Mouse (Mus musculus): ENCODE measurements around the gene Afg1l. TPM values are rescaled to one million over a fixed set of nuclear protein-coding genes. Genes with fewer than 3 reads are reported as not detected.

Afg1l gene
- polyA plus RNA-seq, 1 experiment from 2014 or later = 5.9 TPM

- H3K27ac ChIP-seq (replicated peaks; ENCODE audit: low read depth, low read length) = no peak overlapping the region
- ATAC-seq (ENCODE audit: insufficient number of reproducible peaks, low FRiP score, low TSS enrichment, low read depth) = no peak
- 31% methylated on average over 5 of the region's 5 CpGs for WGBS
- H3K4me3 ChIP-seq (ENCODE audit: low read depth, low read length) = no peak overlapping the region
- no peak for DNase-seq (ENCODE audit: low spot score)
- H3K9me3 ChIP-seq (ENCODE audit: control insufficient read depth, low read length) = no peaks in the 10 kb centered on the region
- H3K9ac ChIP-seq (ENCODE audit: low read length) = no peak overlapping the region; the same call in 1 of the 2 replicates
- no peaks in the 10 kb centered on the region for H3K27me3 ChIP-seq (ENCODE audit: control insufficient read depth, insufficient read depth, low read length)
- no peaks in the 10 kb centered on the region for H3K36me3 ChIP-seq (ENCODE audit: control insufficient read depth, insufficient read depth, low read length)
- no peaks in the 10 kb centered on the region for H3K4me1 ChIP-seq (ENCODE audit: control insufficient read depth, insufficient read depth, low read length)
- H3K4me2 ChIP-seq (ENCODE audit: low read depth, severe bottlenecking) = no peak overlapping the region
These were observed 14.1 kb downstream of the Afg1l start for GRCm38 (mm10) chr10:42464224-42464623.

- Histone ChIP-seq H3K4me1 (ENCODE audit: control insufficient read depth, insufficient read depth, low read length) (no peaks in the 10 kb centered on the region), H3K9me3 (ENCODE audit: control insufficient read depth, low read length) (no peaks in the 10 kb centered on the region), H3K9ac (ENCODE audit: low read length) (no peak overlapping the region), H3K4me3 (ENCODE audit: low read depth, low read length) (no peak overlapping the region), H3K36me3 (ENCODE audit: control insufficient read depth, insufficient read depth, low read length) (no peaks in the 10 kb centered on the region; the same call in 1 of the 2 replicates), H3K27me3 (ENCODE audit: control insufficient read depth, insufficient read depth, low read length) (no peaks in the 10 kb centered on the region), H3K4me2 (ENCODE audit: low read depth, severe bottlenecking) (no peak overlapping the region), H3K27ac (replicated peaks; ENCODE audit: low read depth, low read length) (no peak overlapping the region)
- 80% methylated on average over 9 of the region's 9 CpGs for WGBS
- DNase-seq (ENCODE audit: low spot score) (no peak), ATAC-seq (ENCODE audit: insufficient number of reproducible peaks, low FRiP score, low TSS enrichment, low read depth) (no peak)
These were observed 20.7 kb downstream of the Afg1l start for GRCm38 (mm10) chr10:42457557-42458191.

- 83% methylated on average over 5 of the region's 5 CpGs for WGBS
- H3K36me3 ChIP-seq (ENCODE audit: control insufficient read depth, insufficient read depth, low read length) = no peaks in the 10 kb centered on the region; the same call in 1 of the 2 replicates
- H3K4me1 ChIP-seq (ENCODE audit: control insufficient read depth, insufficient read depth, low read length) = no peaks in the 10 kb centered on the region
- H3K9me3 ChIP-seq (ENCODE audit: control insufficient read depth, low read length) = no peaks in the 10 kb centered on the region
- DNase-seq (ENCODE audit: low spot score) = no peak
- H3K27me3 ChIP-seq (ENCODE audit: control insufficient read depth, insufficient read depth, low read length) = no peaks in the 10 kb centered on the region
- no peak overlapping the region for H3K9ac ChIP-seq (ENCODE audit: low read length)
- no peak overlapping the region for H3K4me2 ChIP-seq (ENCODE audit: low read depth, severe bottlenecking)
- ATAC-seq (ENCODE audit: insufficient number of reproducible peaks, low FRiP score, low TSS enrichment, low read depth) = no peak
- no peak overlapping the region for H3K27ac ChIP-seq (replicated peaks; ENCODE audit: low read depth, low read length)
- H3K4me3 ChIP-seq (ENCODE audit: low read depth, low read length) = no peak overlapping the region
These were observed 22.4 kb downstream of the Afg1l start for GRCm38 (mm10) chr10:42455981-42456380.

- no peak overlapping the region for H3K4me2 ChIP-seq (ENCODE audit: low read depth, severe bottlenecking)
- no peak overlapping the region for H3K9ac ChIP-seq (ENCODE audit: low read length)
- ATAC-seq (ENCODE audit: insufficient number of reproducible peaks, low FRiP score, low TSS enrichment, low read depth) (no peak), DNase-seq (ENCODE audit: low spot score) (no peak)
- no peaks in the 10 kb centered on the region for H3K9me3 ChIP-seq (ENCODE audit: control insufficient read depth, low read length)
- no peaks in the 10 kb centered on the region for H3K27me3 ChIP-seq (ENCODE audit: control insufficient read depth, insufficient read depth, low read length)
- no peaks in the 10 kb centered on the region; the same call in 1 of the 2 replicates for H3K36me3 ChIP-seq (ENCODE audit: control insufficient read depth, insufficient read depth, low read length)
- H3K4me3 ChIP-seq (ENCODE audit: low read depth, low read length) = no peak overlapping the region
- WGBS = 84% methylated on average over 6 of the region's 6 CpGs
- no peak overlapping the region for H3K27ac ChIP-seq (replicated peaks; ENCODE audit: low read depth, low read length)
- no peaks in the 10 kb centered on the region for H3K4me1 ChIP-seq (ENCODE audit: control insufficient read depth, insufficient read depth, low read length)
These were observed 23.7 kb downstream of the Afg1l start for GRCm38 (mm10) chr10:42454690-42455089.

GRCm38 (mm10) chr10:42454266-42454665 lies 24.1 kb downstream of the Afg1l start:
- Histone ChIP-seq H3K9ac (ENCODE audit: low read length) (no peak overlapping the region), H3K27me3 (ENCODE audit: control insufficient read depth, insufficient read depth, low read length) (no peaks in the 10 kb centered on the region), H3K4me3 (ENCODE audit: low read depth, low read length) (no peak overlapping the region), H3K4me2 (ENCODE audit: low read depth, severe bottlenecking) (no peak overlapping the region), H3K4me1 (ENCODE audit: control insufficient read depth, insufficient read depth, low read length) (no peaks in the 10 kb centered on the region), H3K36me3 (ENCODE audit: control insufficient read depth, insufficient read depth, low read length) (no peaks in the 10 kb centered on the region; the same call in 1 of the 2 replicates), H3K9me3 (ENCODE audit: control insufficient read depth, low read length) (no peaks in the 10 kb centered on the region), H3K27ac (replicated peaks; ENCODE audit: low read depth, low read length) (no peak overlapping the region)
- DNase-seq (ENCODE audit: low spot score) (no peak), ATAC-seq (ENCODE audit: insufficient number of reproducible peaks, low FRiP score, low TSS enrichment, low read depth) (no peak)
- 75% methylated on average over 11 of the region's 11 CpGs for WGBS

- no peaks in the 10 kb centered on the region; the same call in 1 of the 2 replicates for H3K36me3 ChIP-seq (ENCODE audit: control insufficient read depth, insufficient read depth, low read length)
- WGBS = 67% methylated on average over 3 of the region's 4 CpGs
These were observed 28.7 kb downstream of the Afg1l start for GRCm38 (mm10) chr10:42449672-42450071.

GRCm38 (mm10) chr10:42448371-42448770 lies 30.0 kb downstream of the Afg1l start:
- Histone ChIP-seq H3K27me3 (ENCODE audit: control insufficient read depth, insufficient read depth, low read length) (no peaks in the 10 kb centered on the region), H3K4me1 (ENCODE audit: control insufficient read depth, insufficient read depth, low read length) (no peaks in the 10 kb centered on the region), H3K36me3 (ENCODE audit: control insufficient read depth, insufficient read depth, low read length) (no peaks in the 10 kb centered on the region; the same call in 1 of the 2 replicates), H3K27ac (replicated peaks; ENCODE audit: low read depth, low read length) (no peak overlapping the region), H3K9ac (ENCODE audit: low read length) (no peak overlapping the region), H3K4me3 (ENCODE audit: low read depth, low read length) (no peak overlapping the region), H3K9me3 (ENCODE audit: control insufficient read depth, low read length) (no peaks in the 10 kb centered on the region), H3K4me2 (ENCODE audit: low read depth, severe bottlenecking) (no peak overlapping the region)
- 63% methylated on average over 7 of the region's 7 CpGs for WGBS
- no peak for ATAC-seq (ENCODE audit: insufficient number of reproducible peaks, low FRiP score, low TSS enrichment, low read depth)
- DNase-seq (ENCODE audit: low spot score) = no peak

More at GRCm38 (mm10) chr10:42449672-42450071, 28.7 kb downstream of the Afg1l start:
- ATAC-seq (ENCODE audit: insufficient number of reproducible peaks, low FRiP score, low TSS enrichment, low read depth) (no peak), DNase-seq (ENCODE audit: low spot score) (no peak)
- no peak overlapping the region for H3K4me2 ChIP-seq (ENCODE audit: low read depth, severe bottlenecking)
- no peak overlapping the region for H3K9ac ChIP-seq (ENCODE audit: low read length)
- no peaks in the 10 kb centered on the region for H3K27me3 ChIP-seq (ENCODE audit: control insufficient read depth, insufficient read depth, low read length)
- H3K9me3 ChIP-seq (ENCODE audit: control insufficient read depth, low read length) = no peaks in the 10 kb centered on the region
- no peaks in the 10 kb centered on the region for H3K4me1 ChIP-seq (ENCODE audit: control insufficient read depth, insufficient read depth, low read length)
- H3K27ac ChIP-seq (replicated peaks; ENCODE audit: low read depth, low read length) = no peak overlapping the region
- no peak overlapping the region for H3K4me3 ChIP-seq (ENCODE audit: low read depth, low read length)

- H3K4me1 ChIP-seq (ENCODE audit: control insufficient read depth, insufficient read depth, low read length) = no peaks in the 10 kb centered on the region
- no peak for DNase-seq (ENCODE audit: low spot score)
- no peaks in the 10 kb centered on the region for H3K27me3 ChIP-seq (ENCODE audit: control insufficient read depth, insufficient read depth, low read length)
- 70% methylated on average over 9 of the region's 9 CpGs for WGBS
- no peak overlapping the region for H3K27ac ChIP-seq (replicated peaks; ENCODE audit: low read depth, low read length)
- no peaks in the 10 kb centered on the region for H3K36me3 ChIP-seq (ENCODE audit: control insufficient read depth, insufficient read depth, low read length)
- no peak overlapping the region for H3K4me3 ChIP-seq (ENCODE audit: low read depth, low read length)
- H3K9me3 ChIP-seq (ENCODE audit: control insufficient read depth, low read length) = no peaks in the 10 kb centered on the region
- no peak overlapping the region for H3K4me2 ChIP-seq (ENCODE audit: low read depth, severe bottlenecking)
- H3K9ac ChIP-seq (ENCODE audit: low read length) = no peak overlapping the region
- no peak for ATAC-seq (ENCODE audit: insufficient number of reproducible peaks, low FRiP score, low TSS enrichment, low read depth)
These were observed 32.2 kb downstream of the Afg1l start for GRCm38 (mm10) chr10:42446145-42446544.
